Mouse (Mus musculus): ENCODE measurements around the gene Washc2. TPM values are rescaled to one million over a fixed set of nuclear protein-coding genes. Genes with fewer than 3 reads are reported as not detected.
"Not testable (repeated sequence)": the region's sequence is repeated elsewhere in the genome, so short reads cannot be mapped to it uniquely, and the experiment has no call there.

Washc2 gene
- polyA plus RNA-seq, 1 experiment from 2014 or later = 31.8 TPM

DNA sequence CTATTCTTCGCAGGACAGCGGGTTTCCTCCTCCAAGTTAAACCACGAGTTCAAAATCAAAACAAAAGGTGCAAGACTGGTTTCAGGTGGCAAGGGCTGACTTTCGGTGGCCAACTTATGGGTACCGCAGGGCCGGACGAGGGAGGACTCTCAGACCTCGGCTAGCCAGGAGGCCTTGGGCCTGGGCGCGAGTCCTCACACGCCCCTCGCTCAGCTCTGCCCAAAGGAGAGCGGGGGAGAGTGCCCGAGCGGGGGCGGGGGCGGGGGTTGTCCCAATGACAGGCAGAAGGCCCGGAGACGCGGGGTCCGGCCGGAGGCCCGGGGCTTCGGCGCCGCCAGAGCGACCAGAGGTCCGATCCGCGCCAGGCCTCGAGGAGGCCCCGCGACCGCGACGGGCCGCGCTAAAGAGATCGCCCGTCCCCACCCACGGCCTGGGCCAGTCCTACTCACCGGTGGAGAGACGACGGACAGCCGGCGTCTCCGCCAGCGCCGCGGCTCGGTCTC, 15.0 kb upstream of the Washc2 start:
- Histone ChIP-seq H3K4me2 (peak overlapping the region; percentile 81), H3K27me3 (replicated peaks; ENCODE audit: control insufficient read depth, insufficient read depth, low read length) (no peaks in the 10 kb centered on the region), H3K4me3 (ENCODE audit: low read depth, low read length) (peak overlapping the region; percentile 82), H3K27ac (ENCODE audit: low read depth, low read length) (peak overlapping the region; percentile 75), H3K9me3 (ENCODE audit: control insufficient read depth, low read length) (no peaks in the 10 kb centered on the region), H3K4me1 (replicated peaks; ENCODE audit: control insufficient read depth, insufficient read depth, low read length) (peaks cover 6% of the 10 kb centered on the region), H3K9ac (ENCODE audit: low read depth, low read length) (peak overlapping the region; percentile 74), H3K36me3 (ENCODE audit: control insufficient read depth, insufficient read depth, low read length) (no peaks in the 10 kb centered on the region)
- under 1% methylated on average over 48 of the region's 51 CpGs for WGBS
- ATAC-seq (replicated peaks; ENCODE audit: low FRiP score) (peak; percentile 79), DNase-seq (ENCODE audit: low spot score) (no peak)

DNA sequence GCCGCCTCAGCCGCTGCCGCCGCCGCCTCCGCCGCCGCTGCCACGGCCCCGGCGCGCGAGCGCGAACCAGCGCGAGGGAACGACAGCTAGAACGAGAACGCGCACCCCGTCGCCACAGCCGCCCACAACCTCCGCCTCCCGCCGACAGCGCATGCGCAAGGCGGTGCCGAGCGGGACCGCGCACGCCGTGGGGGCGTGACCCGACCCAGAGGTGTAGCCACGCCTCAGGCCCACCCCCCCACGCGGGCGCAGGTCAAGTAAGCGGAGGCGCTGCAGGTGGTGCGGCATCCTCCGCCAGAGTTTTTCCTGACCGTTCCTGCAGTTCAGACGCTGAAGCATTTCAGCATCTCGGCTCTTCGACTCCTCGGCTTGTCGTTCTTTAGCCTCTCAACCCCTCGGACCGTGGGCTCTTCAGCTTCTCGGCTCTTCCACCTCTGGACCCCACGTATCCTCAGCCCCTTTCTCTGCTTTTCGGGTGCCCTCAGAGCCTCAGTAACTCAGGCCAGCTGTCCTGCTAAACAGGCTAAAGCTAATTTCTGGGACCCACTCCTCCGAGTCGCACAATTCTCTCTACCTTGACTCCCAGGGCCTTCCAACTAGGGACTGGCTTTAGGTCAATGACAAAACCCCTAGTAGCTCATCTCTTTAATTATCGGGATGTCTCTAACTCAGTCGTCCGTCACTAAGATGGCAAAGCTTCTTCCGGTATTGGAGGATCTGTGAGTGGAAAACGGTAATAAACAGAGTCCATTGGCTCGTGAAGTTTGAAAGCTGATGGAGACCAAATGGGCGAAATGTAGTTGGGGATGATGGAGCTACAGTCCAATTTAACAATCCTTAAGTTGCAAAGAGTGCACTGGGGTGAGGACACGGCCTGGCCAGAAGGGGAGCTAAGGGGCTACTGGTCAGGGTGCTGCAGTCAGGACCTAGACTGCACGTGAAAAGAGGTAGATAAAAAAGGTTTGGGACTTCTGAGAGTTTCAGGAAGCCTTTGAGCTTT, 14.1 kb upstream of the Washc2 start, which contains the start of gene Tmcc1:
TSS of gene Tmcc1 (minus strand) at position 93 of the 1,000 bp plus-strand sequence.
- H3K27ac ChIP-seq (ENCODE audit: low read depth, low read length) = peak within 1 kb of the TSS; percentile 75
- H3K27me3 ChIP-seq (replicated peaks; ENCODE audit: control insufficient read depth, insufficient read depth, low read length) = no peaks in the 10 kb centered on the region
- peak within 1 kb of the TSS; percentile 82 for H3K4me3 ChIP-seq (ENCODE audit: low read depth, low read length)
- no peaks in the 10 kb centered on the region for H3K9me3 ChIP-seq (ENCODE audit: control insufficient read depth, low read length)
- H3K4me2 ChIP-seq = peak within 1 kb of the TSS; percentile 84
- H3K9ac ChIP-seq (ENCODE audit: low read depth, low read length) = peak within 1 kb of the TSS; percentile 74
- peak; percentile 99 for DNase-seq (ENCODE audit: low spot score)
- H3K36me3 ChIP-seq (ENCODE audit: control insufficient read depth, insufficient read depth, low read length) = no peaks in the 10 kb centered on the region
- peaks cover 6% of the 10 kb centered on the region for H3K4me1 ChIP-seq (replicated peaks; ENCODE audit: control insufficient read depth, insufficient read depth, low read length)
- 1% methylated on average over 44 of the region's 68 CpGs for WGBS
- peak; percentile 94 for ATAC-seq (replicated peaks; ENCODE audit: low FRiP score)

DNA sequence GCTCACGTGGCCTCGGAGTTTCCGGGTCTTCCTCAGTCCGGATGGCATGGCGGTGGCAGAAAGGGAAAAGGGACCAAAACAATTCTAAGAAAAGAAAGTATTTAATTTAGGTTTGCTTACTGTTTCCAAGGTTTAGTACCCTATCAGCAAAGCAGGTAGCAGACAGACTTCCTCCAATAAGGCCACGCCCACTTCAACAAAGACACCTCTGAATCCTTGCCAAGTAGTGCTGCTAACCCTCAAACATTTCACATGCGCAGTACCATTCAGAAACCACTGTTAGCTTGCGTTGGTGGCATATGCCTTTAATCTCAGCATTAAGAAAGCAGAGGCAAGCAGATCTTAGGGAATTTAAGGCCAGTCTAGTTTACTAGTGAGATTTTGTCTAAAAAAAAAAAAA, 12.0 kb upstream of the Washc2 start:
- Histone ChIP-seq H3K9ac (ENCODE audit: low read depth, low read length) (no peak overlapping the region), H3K9me3 (ENCODE audit: control insufficient read depth, low read length) (no peaks in the 10 kb centered on the region), H3K4me2 (no peak overlapping the region), H3K4me1 (replicated peaks; ENCODE audit: control insufficient read depth, insufficient read depth, low read length) (peaks cover 6% of the 10 kb centered on the region), H3K36me3 (ENCODE audit: control insufficient read depth, insufficient read depth, low read length) (no peaks in the 10 kb centered on the region), H3K27ac (ENCODE audit: low read depth, low read length) (no peak overlapping the region), H3K27me3 (replicated peaks; ENCODE audit: control insufficient read depth, insufficient read depth, low read length) (no peaks in the 10 kb centered on the region), H3K4me3 (ENCODE audit: low read depth, low read length) (no peak overlapping the region)
- ATAC-seq (replicated peaks; ENCODE audit: low FRiP score) (no peak), DNase-seq (ENCODE audit: low spot score) (no peak)
- WGBS = 70% methylated on average over 8 of the region's 8 CpGs

DNA sequence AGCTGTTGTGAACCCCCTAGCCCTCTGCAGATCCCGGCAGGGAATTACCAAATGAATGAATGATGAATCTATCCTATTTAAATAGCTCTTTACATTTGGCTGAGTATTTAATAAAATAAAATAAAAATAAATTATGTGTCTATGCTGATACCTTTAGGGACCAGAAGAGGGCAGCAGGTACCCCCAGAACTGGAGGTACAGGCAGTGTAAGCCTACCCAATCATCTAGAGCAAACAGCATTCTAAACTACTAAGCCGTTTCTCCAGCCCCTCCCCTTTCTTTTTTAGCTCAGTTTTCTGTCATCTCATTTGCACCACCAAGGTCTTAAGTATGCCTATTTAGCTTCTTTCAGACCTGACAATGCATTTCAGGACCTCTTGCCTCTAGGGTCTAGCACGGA, 9.7 kb upstream of the Washc2 start:
- ATAC-seq (replicated peaks; ENCODE audit: low FRiP score) (0 out of 2 replicates have a peak, but pooled peaks have one; percentile 52), DNase-seq (ENCODE audit: low spot score) (no peak)
- Histone ChIP-seq H3K9ac (ENCODE audit: low read depth, low read length) (no peak overlapping the region), H3K27ac (ENCODE audit: low read depth, low read length) (no peak overlapping the region), H3K4me3 (ENCODE audit: low read depth, low read length) (no peak overlapping the region), H3K9me3 (ENCODE audit: control insufficient read depth, low read length) (no peaks in the 10 kb centered on the region), H3K27me3 (replicated peaks; ENCODE audit: control insufficient read depth, insufficient read depth, low read length) (no peaks in the 10 kb centered on the region), H3K4me2 (no peak overlapping the region; the same call in 1 of the 2 replicates), H3K4me1 (replicated peaks; ENCODE audit: control insufficient read depth, insufficient read depth, low read length) (no peaks in the 10 kb centered on the region; the same call in 1 of the 2 replicates), H3K36me3 (ENCODE audit: control insufficient read depth, insufficient read depth, low read length) (no peaks in the 10 kb centered on the region)
- 36% methylated on average over 3 of the region's 3 CpGs for WGBS

DNA sequence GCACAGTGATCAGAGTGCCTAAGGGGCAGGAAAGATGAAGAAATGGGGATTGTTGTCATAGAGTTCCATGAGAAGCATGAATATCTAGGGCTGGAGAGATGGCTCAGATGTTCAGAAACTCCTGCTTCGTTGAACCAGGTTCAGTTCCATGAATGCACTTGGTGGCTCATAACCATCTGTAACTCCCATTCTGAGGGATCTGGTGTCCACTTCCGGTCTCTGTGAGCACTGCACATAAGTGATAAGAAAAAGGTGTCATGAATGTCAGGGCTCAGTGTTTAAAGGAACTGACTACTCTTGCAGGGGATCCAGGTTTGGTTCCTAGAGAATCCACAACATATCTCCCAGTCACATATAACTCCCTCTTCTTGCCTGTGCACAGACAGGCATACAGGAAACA, 8.2 kb upstream of the Washc2 start:
- WGBS = 31% methylated on average over 2 of the region's 2 CpGs
- Histone ChIP-seq H3K9me3 (ENCODE audit: control insufficient read depth, low read length) (no peaks in the 10 kb centered on the region), H3K4me2 (no peak overlapping the region), H3K4me1 (replicated peaks; ENCODE audit: control insufficient read depth, insufficient read depth, low read length) (no peaks in the 10 kb centered on the region), H3K27ac (ENCODE audit: low read depth, low read length) (no peak overlapping the region), H3K36me3 (ENCODE audit: control insufficient read depth, insufficient read depth, low read length) (no peaks in the 10 kb centered on the region), H3K9ac (ENCODE audit: low read depth, low read length) (no peak overlapping the region), H3K27me3 (replicated peaks; ENCODE audit: control insufficient read depth, insufficient read depth, low read length) (no peaks in the 10 kb centered on the region), H3K4me3 (ENCODE audit: low read depth, low read length) (no peak overlapping the region)
- ATAC-seq (replicated peaks; ENCODE audit: low FRiP score) (no peak), DNase-seq (ENCODE audit: low spot score) (no peak)

DNA sequence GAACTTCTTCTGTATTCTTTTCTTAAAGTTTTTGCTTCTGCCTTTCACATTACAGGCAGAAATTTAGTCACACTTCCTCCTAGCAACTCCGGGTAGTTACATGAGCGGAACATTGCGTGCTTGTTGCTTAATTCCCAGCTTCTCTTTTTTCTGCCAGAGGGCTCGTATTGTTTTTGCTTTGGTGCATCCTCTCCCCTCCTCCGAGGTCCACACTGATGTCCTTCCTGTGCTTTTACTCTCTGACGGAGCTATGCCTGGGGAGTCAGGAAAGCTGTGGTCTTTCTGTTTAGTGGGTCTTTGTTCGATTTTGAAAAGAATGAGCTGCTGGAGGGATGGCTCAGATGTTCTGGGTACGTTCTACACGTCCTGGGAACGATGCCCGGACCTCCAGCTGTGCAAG, 19.9 kb downstream of the Washc2 start:
- 78% methylated on average over 11 of the region's 11 CpGs for WGBS
- no peak overlapping the region for H3K9ac ChIP-seq (ENCODE audit: low read depth, low read length)
- no peak for ATAC-seq (replicated peaks; ENCODE audit: low FRiP score)

DNA sequence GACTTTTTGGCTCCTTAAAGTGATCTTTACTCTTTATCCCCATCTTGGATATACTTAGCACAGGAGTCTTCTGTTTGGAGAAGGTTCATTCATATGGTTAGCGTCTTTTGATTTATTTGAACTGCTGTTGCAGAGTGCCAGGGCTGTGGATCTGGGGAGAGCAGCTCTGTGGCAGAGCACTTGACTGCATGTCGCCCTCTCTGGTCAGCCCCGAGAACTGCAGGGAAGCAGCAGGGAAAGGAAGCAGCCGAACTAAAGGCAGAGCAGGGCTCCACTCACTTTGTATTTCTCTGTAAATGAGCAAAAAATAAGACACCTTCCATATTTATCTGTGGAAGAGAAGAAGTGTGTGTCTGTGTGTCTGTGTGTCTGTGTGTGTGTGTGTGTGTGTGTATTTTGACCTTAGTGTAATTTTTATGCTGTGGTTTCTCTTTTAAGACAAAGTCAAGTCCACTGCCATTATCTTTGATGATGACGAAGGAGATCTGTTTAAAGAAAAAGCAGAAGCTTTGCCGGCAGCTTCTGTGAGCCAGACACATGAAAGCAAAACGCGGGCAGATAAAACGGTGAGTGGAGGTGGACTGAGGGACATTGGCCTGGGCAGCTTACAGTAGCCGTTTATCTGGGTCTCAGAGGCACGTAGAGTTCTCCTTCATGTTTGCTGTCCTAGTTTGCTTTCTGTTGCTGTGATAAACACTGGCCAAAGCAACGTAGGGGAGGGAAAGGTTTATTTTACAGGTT, 21.1 kb downstream of the Washc2 start:
- peak; percentile 61 for ATAC-seq (replicated peaks; ENCODE audit: low FRiP score)
- peak; percentile 41 for DNase-seq (ENCODE audit: low spot score)
- Histone ChIP-seq H3K27me3 (replicated peaks; ENCODE audit: control insufficient read depth, insufficient read depth, low read length) (no peaks in the 10 kb centered on the region), H3K9ac (ENCODE audit: low read depth, low read length) (no peak overlapping the region), H3K27ac (ENCODE audit: low read depth, low read length) (no peak overlapping the region), H3K9me3 (ENCODE audit: control insufficient read depth, low read length) (no peaks in the 10 kb centered on the region), H3K4me3 (ENCODE audit: low read depth, low read length) (no peak overlapping the region), H3K4me2 (no peak overlapping the region), H3K4me1 (replicated peaks; ENCODE audit: control insufficient read depth, insufficient read depth, low read length) (no peaks in the 10 kb centered on the region), H3K36me3 (ENCODE audit: control insufficient read depth, insufficient read depth, low read length) (peaks cover 14% of the 10 kb centered on the region; the same call in 1 of the 2 replicates)
- WGBS = 53% methylated on average over 12 of the region's 12 CpGs

More for the DNA sequence above, 19.9 kb downstream of the Washc2 start:
- H3K9me3 ChIP-seq (ENCODE audit: control insufficient read depth, low read length) = no peaks in the 10 kb centered on the region
- no peak overlapping the region for H3K4me3 ChIP-seq (ENCODE audit: low read depth, low read length)
- H3K36me3 ChIP-seq (ENCODE audit: control insufficient read depth, insufficient read depth, low read length) = peaks cover 15% of the 10 kb centered on the region; the same call in 1 of the 2 replicates
- no peaks in the 10 kb centered on the region for H3K4me1 ChIP-seq (replicated peaks; ENCODE audit: control insufficient read depth, insufficient read depth, low read length)
- H3K27me3 ChIP-seq (replicated peaks; ENCODE audit: control insufficient read depth, insufficient read depth, low read length) = no peaks in the 10 kb centered on the region
- H3K27ac ChIP-seq (ENCODE audit: low read depth, low read length) = no peak overlapping the region
- DNase-seq (ENCODE audit: low spot score) = no peak
- H3K4me2 ChIP-seq = no peak overlapping the region

DNA sequence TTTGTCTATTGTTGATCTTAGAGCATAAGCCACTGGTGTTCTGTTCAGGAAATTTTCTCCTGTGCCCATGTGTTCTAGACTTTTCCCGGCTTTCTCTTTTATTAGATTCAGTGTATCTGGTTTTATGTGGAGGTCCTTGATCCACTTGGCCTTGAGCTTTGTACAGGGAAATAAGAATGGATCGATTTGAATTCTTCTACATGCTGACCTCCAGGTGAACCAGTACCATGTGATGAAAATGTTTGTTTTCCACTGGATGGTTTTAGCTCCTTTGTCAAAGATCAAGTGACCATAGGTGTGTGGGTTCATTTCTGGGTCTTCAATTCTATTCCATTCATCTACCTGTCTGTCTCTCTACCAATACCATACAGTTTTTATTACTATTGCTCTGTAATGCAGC, 27.0 kb downstream of the Washc2 start:
- 84% methylated on average over 2 of the region's 2 CpGs for WGBS
- H3K9ac ChIP-seq (ENCODE audit: low read depth, low read length); H3K4me3 ChIP-seq (ENCODE audit: low read depth, low read length); H3K9me3 ChIP-seq (ENCODE audit: control insufficient read depth, low read length); H3K4me1 ChIP-seq (replicated peaks; ENCODE audit: control insufficient read depth, insufficient read depth, low read length); H3K27me3 ChIP-seq (replicated peaks; ENCODE audit: control insufficient read depth, insufficient read depth, low read length); ATAC-seq (replicated peaks; ENCODE audit: low FRiP score); DNase-seq (ENCODE audit: low spot score); H3K27ac ChIP-seq (ENCODE audit: low read depth, low read length); H3K4me2 ChIP-seq: not testable (repeated sequence)
- H3K36me3 ChIP-seq (ENCODE audit: control insufficient read depth, insufficient read depth, low read length) = peaks cover 18% of the 10 kb centered on the region; the same call in 1 of the 2 replicates

Data from liver, embryonic 11.5 days (tissue).